In genomic region chr2:31924811-31925210, GRCm38 (mm10) we compare ENCODE assay signal across 11 mouse cellular contexts. TPM values are rescaled to one million over a fixed set of nuclear protein-coding genes. Genes with fewer than 3 reads are reported as not detected.
A peak's percentile ranks its signal among the peaks of the same experiment; 100 is the strongest.
DNase-seq lines count a peak whose midpoint lies in the region; ATAC-seq and TF ChIP-seq lines count a peak whose summit lies in the region.
"Had no signal": no experiment of that assay in that cellular context is flagged by ENCODE, and none has a peak within 500 bp of the region (broad histone marks: within the 10 kb centered on the region; RNA-seq: fewer than 3 reads in every experiment).

No protein-coding gene starts in this region.

- H3K9ac ChIP-seq in limb, embryonic 14.5 days (ENCODE audit: low read depth, low read length, severe bottlenecking): no peak overlapping the region
- H3K9ac ChIP-seq: stomach, embryonic 15.5 days had no signal

- no peaks in the 10 kb centered on the region for H3K36me3 ChIP-seq in limb, embryonic 14.5 days (ENCODE audit: control insufficient read depth, insufficient read depth, low read length)
- H3K36me3 ChIP-seq in thymus, adult 2 months (ENCODE audit: control insufficient read depth, insufficient read depth, low read length): no peaks in the 10 kb centered on the region
- H3K36me3 ChIP-seq: stomach, embryonic 15.5 days had no signal

- no peak for TF ChIP-seq POLR2A in limb, embryonic 14.5 days (IDR thresholded peaks at IDR 0.05; ENCODE audit: borderline replicate concordance, extremely low read depth, insufficient read depth, insufficient read length)
- no peak for TF ChIP-seq POLR2A in thymus, adult 2 months (IDR thresholded peaks at IDR 0.05; ENCODE audit: control insufficient read depth, extremely low read depth, insufficient read depth, low read length, poor library complexity)

- peak; percentile 21 for DNase-seq in cerebellum, adult 9-10 months
- peak; percentile 44 for DNase-seq in 3134 (ENCODE audit: extremely low read depth, insufficient read length, low spot score)
- DNase-seq in embryo, embryonic 11 days: peak; percentile 27
- DNase-seq in limb, embryonic 14.5 days (ENCODE audit: low spot score): peak; percentile 48
- DNase-seq in left cerebral cortex, adult 8-10 months (ENCODE audit: low spot score in 2 of 2): no peak
- no peak for DNase-seq in retina, embryonic 14.5 days (ENCODE audit: low spot score)
- no peak for DNase-seq in thymus, adult 2 months

- 19% methylated on average over 9 of the region's 9 CpGs for WGBS in limb, embryonic 14.5 days
- WGBS in thymus, adult 2 months: 28% methylated on average over 9 of the region's 9 CpGs

- no peak for TF ChIP-seq CTCF in thymus, adult 2 months (IDR thresholded peaks at IDR 0.05; ENCODE audit: borderline replicate concordance, control insufficient read depth, extremely low read depth, insufficient read depth, low read length, poor library complexity)

- no peaks in the 10 kb centered on the region for H3K27me3 ChIP-seq in limb, embryonic 14.5 days (ENCODE audit: control insufficient read depth, insufficient read depth, low read length)
- no peaks in the 10 kb centered on the region for H3K27me3 ChIP-seq in thymus, adult 2 months (ENCODE audit: control insufficient read depth, insufficient read depth, low read length)

- no peaks in the 10 kb centered on the region for H3K4me1 ChIP-seq in limb, embryonic 14.5 days (ENCODE audit: control insufficient read depth, insufficient read depth, low read length)
- H3K4me1 ChIP-seq in thymus, adult 2 months (replicated peaks; ENCODE audit: control insufficient read depth, insufficient read depth, low read length): peaks cover 5% of the 10 kb centered on the region
- H3K4me1 ChIP-seq: stomach, embryonic 15.5 days had no signal

- no peak overlapping the region for H3K4me3 ChIP-seq in limb, embryonic 14.5 days (replicated peaks; ENCODE audit: low read length)
- H3K4me3 ChIP-seq in thymus, adult 2 months (ENCODE audit: control insufficient read depth, insufficient read depth, low read length): no peak overlapping the region
- H3K4me3 ChIP-seq: stomach, embryonic 15.5 days had no signal

- H3K9me3 ChIP-seq in limb, embryonic 14.5 days (ENCODE audit: control insufficient read depth, low read length): no peaks in the 10 kb centered on the region
- H3K9me3 ChIP-seq: stomach, embryonic 15.5 days had no signal

- H3K27ac ChIP-seq in limb, embryonic 14.5 days (replicated peaks; ENCODE audit: low read depth, low read length): no peak overlapping the region
- H3K27ac ChIP-seq in thymus, adult 2 months (ENCODE audit: control insufficient read depth, insufficient read depth, low read length): no peak overlapping the region
- H3K27ac ChIP-seq: stomach, embryonic 15.5 days had no signal

- H3K4me2 ChIP-seq in limb, embryonic 14.5 days (replicated peaks; ENCODE audit: low read depth, low read length, severe bottlenecking): no peak overlapping the region
- H3K4me2 ChIP-seq: stomach, embryonic 15.5 days had no signal

- ATAC-seq in cerebellum, adult (ENCODE audit: insufficient number of reproducible peaks, low FRiP score, low TSS enrichment): no peak
- no peak for ATAC-seq in limb, embryonic 14.5 days (ENCODE audit: low FRiP score, low read depth)
- ATAC-seq: activated CD4-positive, CD25-positive, alpha-beta regulatory T cell, adult 4 months had no signal

RNA-seq across cellular contexts. Expression of gene Aif1l, which starts 25.1 kb away (rescaled TPM):
- polyA plus RNA-seq in limb, embryonic 14.5 days (2012; rRNA removed): 28.2 and 35.4 TPM in 2 replicates
- 32.3 and 44.7 TPM in 2 replicates for polyA plus RNA-seq in limb, embryonic 14.5 days (2014; fragmentation: Nextera tagmentation; extraction: Ambion mirVana)
- total RNA-seq in left cerebral cortex, adult 8-10 months (2022): 1 to 10 TPM; 8.2 to 9.7 (median 9.2) TPM
- polyA plus RNA-seq in thymus, adult 2 months (2012; rRNA removed): 3.4 and 5.0 TPM in 2 replicates
- total RNA-seq: megakaryocyte, adult 5-6 weeks had no signal
- polyA plus RNA-seq: activated CD4-positive, CD25-positive, alpha-beta regulatory T cell, adult 4 months had no signal

RNA-seq across cellular contexts. Expression of gene Lamc3, which starts 37.7 kb away (rescaled TPM):
- 1.1 and 1.6 TPM in 2 replicates for polyA plus RNA-seq in limb, embryonic 14.5 days (2012; rRNA removed)
- 0.68 and 0.84 TPM in 2 replicates for polyA plus RNA-seq in limb, embryonic 14.5 days (2014; fragmentation: Nextera tagmentation; extraction: Ambion mirVana)
- total RNA-seq in left cerebral cortex, adult 8-10 months (2022): 1 to 10 TPM; 5.7 to 7.5 (median 6.6) TPM
- polyA plus RNA-seq in thymus, adult 2 months (2012; rRNA removed): 1.1 and 1.2 TPM in 2 replicates
- total RNA-seq: megakaryocyte, adult 5-6 weeks had no signal
- polyA plus RNA-seq: activated CD4-positive, CD25-positive, alpha-beta regulatory T cell, adult 4 months had no signal

RNA-seq across cellular contexts. Expression of gene Nup214, which starts 49.4 kb away (rescaled TPM):
- polyA plus RNA-seq in limb, embryonic 14.5 days (2012; rRNA removed): 41.3 and 48.2 TPM in 2 replicates
- polyA plus RNA-seq in limb, embryonic 14.5 days (2014; fragmentation: Nextera tagmentation; extraction: Ambion mirVana): 65.2 and 70.7 TPM in 2 replicates
- 10 to 100 TPM; 50.5 to 74.7 (median 65.5) TPM for total RNA-seq in left cerebral cortex, adult 8-10 months (2022)
- 75.8 and 82.8 TPM in 2 replicates for polyA plus RNA-seq in thymus, adult 2 months (2012; rRNA removed)

Comparison
In these comparisons a context has a peak if more than half of its experiments do, and no peak if none do; other contexts are left out.
1. DNase-seq: peak in cerebellum, adult 9-10 months (single experiment), 3134 (single experiment), embryo, embryonic 11 days (single experiment) and limb, embryonic 14.5 days (single experiment); none in left cerebral cortex, adult 8-10 months (0 of 2), retina, embryonic 14.5 days (single experiment) and thymus, adult 2 months (single experiment).